Mouse (Mus musculus) layer of hippocampus, postnatal 36 days (tissue): ENCODE data around the gene Hoxd10. TPM values are rescaled to one million over a fixed set of nuclear protein-coding genes. Genes with fewer than 3 reads are reported as not detected.

Experiments
- DNase-seq, 2 experiments: peaks; one replicate each; pipeline ENCODE4 v3.0.0; 2022
- total RNA-seq, 2 experiments: library from RNA; stranded (reverse); gene quantifications; 2 replicates each; pipeline ENCODE4 v1.2.3; 2021

The Hoxd10 gene
- total RNA-seq: not detected

- DNase-seq: no peak
These were observed at the start of gene Hoxd10 for GRCm38 (mm10) chr2:74691022-74691951. Gene Hoxd10 (plus strand): TSS chr2:74691924.

DNA sequence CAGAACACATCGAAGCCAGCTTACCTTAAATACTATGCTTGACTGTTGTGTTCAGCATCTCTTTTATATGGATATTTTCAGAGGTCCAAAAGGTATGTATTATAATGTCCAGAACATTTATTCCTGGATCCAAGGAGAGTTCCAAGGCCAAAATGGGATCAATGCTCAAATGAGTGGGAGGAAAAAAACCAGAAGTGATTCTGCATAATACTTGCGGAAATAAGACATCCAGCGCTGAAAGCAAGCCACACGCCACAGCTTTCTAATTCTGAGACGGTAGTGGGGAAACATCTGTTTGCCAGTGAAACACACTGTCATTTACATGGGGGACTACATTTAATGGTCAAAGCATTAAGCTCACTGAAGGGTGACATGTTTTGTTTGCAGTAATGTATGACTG is 49.3 kb upstream of the Hoxd10 start:
- DNase-seq: no peak

- DNase-seq: no peak
These were observed 46.1 kb upstream of the Hoxd10 start for GRCm38 (mm10) chr2:74645631-74646030.

- DNase-seq: no peak
These were observed 44.5 kb upstream of the Hoxd10 start for GRCm38 (mm10) chr2:74647082-74647864.

DNA sequence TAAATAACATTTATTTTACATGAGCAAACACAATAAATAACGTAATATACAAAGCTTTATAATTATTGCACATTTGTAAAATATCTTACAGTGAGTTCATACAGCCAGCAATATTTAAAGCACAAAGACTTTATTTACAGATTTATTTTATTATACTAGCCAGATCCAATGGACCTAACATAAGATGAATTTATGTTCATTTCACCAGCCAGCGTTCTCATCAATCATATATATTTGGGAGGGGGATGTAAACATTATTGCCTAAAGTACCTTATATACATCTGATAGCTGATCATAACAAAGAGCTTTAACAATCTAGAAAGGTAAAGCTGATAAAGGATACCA is 38.8 kb upstream of the Hoxd10 start:
- DNase-seq: no peak

DNA sequence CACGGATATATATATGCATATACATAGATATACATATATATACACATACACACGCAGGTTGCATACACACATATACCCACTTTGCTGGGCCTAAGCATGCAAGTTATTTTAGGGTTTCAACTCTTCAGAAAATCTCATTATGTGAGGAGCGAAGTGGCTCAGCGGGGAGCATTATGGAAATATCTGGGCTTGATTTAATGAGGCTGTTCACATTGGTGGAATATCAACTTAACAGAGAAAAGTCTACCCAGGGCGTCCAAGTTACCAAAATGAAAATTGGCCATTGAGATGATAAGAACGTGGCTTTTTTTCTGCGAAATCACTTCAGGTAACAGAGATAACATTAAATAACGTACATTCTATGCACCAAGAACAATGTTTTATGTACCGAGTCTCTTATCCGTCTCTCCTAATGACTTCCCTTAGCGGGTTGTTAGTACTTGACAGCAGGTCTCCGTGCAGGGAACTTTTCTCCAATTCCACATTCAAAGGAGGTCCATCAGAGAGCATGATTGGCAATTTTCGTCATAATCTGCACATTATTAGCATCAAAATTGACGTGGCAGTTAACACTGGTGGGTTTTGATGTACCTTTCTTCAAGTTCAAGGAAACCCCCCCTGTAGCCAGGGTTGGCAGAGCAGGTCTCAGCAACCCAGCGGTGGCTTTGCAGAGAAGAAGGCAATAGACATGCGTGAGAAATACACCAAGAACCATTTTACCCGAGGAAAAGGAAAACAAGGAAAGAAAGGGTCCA is 37.8 kb upstream of the Hoxd10 start:
- no peak for DNase-seq

DNA sequence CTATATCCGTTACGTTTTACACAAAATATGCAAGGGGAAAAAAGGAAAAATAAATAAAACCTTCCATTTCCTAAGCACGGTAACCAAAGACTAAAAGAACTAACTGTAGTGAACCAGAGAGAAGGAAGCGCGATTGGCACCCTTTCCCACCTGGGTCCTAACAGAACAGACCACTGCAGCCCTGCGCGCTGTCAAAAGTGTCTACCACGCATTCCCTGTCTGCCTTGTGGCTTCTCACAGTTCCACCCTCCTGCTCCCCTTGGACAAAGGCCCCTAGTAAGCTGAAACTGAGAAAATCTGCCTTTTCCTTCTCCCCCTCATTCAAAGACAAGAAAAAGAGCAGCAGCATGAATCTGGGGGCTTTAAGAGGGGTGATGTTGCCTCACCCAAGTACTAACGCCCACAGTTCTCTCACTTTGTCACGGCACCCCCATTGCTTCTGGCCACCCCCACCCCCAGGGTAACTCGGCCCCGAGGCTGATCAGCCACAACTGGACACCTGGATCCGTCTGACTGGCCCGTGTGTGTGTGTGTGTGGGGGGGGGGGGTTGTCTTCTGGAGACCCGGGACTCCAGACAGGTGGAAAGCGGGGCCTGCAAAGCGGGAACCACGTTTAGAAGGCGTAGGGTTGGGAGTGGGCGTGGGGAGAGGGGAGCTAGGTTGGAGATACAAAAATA is 36.8 kb upstream of the Hoxd10 start:
- no peak for DNase-seq

- DNase-seq: no peak
These were observed 36.3 kb upstream of the Hoxd10 start for GRCm38 (mm10) chr2:74655420-74655781.

GRCm38 (mm10) chr2:74655821-74656631 is 35.7 kb upstream of the Hoxd10 start:
- no peak for DNase-seq

DNA sequence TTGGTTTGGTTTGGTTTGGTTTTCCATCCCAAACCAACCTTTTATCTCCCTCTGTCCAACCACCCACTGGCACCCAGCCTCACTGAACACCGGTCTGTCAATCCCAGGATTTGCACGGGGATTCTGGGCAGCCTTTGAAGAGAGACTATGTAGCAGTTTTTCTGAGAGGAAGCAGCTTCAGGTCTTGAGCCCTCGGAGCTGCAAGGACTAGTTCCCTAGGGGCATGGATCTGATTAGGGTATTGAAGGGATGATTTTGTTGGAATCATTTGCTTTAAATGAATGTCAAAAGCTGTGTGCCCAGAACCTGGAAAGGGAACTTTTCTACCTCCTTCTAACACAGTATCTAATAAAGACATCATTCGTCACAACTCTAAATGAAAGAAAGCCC is 35.1 kb upstream of the Hoxd10 start:
- no peak for DNase-seq

DNA sequence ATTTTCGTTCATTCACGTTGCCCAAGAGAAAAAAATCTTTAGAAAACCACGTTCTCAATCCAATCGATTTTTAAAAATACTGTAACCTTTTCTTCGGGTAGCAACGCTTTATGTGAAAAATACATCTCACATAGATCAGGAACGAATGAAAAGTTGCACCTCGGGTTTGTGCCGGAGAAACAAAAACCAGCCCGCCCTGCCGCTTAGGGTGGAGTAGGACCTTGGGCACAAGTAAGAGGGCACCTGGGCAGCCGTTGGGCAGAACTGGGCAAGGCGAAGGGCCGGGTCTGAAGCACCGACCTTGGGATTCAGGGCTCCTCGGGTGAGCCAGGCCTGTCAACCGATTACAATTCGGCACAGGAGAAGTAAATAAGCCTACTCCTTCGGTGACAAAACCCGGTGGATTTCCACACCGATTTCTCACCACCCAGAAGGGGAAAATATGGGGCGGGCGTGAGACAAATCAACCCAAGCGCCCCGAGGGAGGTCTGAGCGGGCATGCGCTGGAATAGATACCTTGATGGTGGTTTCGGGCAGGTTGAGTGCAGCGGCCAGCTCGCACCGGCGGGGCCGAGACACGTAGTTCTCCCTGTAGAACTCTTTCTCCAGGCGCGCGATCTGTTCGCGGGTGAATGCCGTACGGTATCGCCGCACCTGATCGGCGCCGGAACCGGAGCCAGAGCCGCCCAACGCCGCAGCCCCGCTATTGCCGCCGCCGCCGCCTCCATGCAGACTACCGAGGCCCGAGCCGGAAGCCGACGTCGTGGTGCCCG is 34.3 kb upstream of the Hoxd10 start:
- no peak for DNase-seq

DNA sequence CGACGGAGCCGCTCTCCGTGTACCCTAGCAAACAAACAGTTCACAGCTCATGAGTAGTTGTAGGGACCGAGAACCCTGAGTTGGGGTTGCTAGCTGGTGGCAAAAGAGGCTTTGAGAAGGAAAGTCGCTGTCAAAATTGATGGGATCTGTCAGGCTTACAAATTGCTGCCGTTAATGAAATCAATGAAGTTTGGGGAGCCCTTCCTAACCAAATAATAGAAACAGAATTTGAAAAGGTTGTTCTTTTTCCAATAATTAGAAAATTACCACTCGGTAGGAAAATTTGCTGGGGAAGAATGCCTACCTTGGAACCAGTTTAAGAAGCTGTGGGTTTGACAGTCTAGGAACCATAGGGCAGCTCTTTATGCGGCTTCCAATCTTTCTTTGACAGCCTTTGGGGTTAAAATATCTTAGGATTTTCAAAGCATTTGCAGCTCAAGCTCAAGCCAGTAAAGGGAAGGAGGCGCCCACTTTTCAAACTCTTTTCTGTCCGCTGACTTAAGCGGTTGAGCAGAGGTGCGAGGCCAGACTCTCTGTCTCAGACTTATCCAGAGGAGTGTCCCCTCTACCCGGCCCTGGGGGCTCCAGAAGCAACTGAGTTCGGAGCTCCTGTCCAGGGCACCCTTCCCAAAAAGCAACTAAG is 33.6 kb upstream of the Hoxd10 start:
- no peak for DNase-seq

- no peak for DNase-seq
These were observed 32.9 kb upstream of the Hoxd10 start for GRCm38 (mm10) chr2:74658667-74659371.

- DNase-seq: no peak
These were observed 32.2 kb upstream of the Hoxd10 start, which contains the start of gene Evx2 for GRCm38 (mm10) chr2:74659507-74660005. Gene Evx2 (minus strand): TSS chr2:74659557.

DNA sequence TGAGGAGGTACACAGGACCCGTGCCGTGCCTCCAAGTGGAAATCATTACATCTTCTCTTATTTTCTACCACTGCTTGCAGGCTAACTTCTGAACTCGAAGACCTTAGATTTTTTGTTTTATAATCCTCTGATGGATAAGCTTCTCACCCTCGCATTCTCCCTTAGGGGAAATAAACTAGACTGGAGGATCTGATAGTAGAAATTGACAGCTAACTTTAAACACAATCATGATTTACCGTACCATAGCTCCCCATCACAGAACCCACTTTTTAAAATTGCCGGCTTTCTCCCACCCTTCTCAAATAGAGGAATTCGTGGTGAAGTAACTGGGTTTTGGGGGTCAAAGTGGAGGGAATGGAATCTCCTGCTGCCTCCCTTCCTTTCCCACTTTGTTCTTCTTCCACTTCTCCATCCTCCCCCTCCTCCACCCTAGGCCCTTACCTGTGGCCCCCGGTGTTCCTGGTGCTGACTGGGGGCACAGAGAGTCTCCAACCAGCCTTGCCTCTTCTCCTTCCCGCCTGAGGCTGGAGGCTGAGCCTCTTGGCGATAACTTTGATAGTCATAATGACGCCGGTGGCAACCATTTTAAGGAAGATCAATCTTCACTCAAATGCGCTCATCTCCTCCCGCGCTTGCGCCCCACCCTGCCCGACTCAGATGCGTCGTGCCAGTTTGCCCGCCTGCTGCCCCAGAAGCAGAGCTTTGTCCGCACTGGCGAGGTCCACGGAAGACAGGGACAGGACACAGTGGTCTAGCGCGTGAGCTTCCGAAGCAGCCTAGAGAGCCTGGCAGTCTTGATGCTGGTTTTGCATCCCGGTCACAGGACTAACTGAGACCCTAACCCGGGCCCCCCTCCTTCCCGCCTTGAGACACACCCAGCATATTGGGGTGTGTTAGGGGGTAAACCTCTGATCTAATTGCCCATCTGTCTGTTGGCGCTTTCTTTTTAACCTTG is 31.0 kb upstream of the Hoxd10 start:
- no peak for DNase-seq

DNA sequence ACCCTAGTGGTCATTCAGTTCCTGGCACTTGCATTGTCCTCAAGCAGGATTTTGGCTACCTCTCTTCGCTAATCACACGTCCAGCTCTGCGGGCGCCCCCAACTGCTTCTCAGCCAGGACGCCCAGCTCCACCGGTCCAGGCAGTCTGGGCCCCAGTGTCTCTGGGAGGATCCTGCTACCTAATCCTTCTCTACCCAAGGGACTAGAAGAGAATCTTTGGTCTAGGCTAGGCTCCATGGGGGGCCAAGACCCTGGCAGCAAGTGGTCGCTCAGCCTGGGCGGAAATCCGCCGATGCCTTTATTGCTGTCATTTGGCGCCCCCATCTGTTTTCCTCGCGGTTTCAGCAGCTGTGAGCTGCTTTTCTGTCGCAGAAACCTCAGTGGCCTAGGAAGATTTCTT is 30.0 kb upstream of the Hoxd10 start:
- no peak for DNase-seq

GRCm38 (mm10) chr2:74663291-74663925 is 28.3 kb upstream of the Hoxd10 start:
- DNase-seq: no peak

GRCm38 (mm10) chr2:74666411-74666810 is 25.3 kb upstream of the Hoxd10 start:
- DNase-seq: no peak
